Mouse (Mus musculus): ENCODE results near the gene Slc44a5. TPM values are rescaled to one million over a fixed set of nuclear protein-coding genes. Genes with fewer than 3 reads are reported as not detected.

The Slc44a5 gene
- total and polyA plus RNA-seq, 3 experiments: 0.14 to 0.25 TPM; not detected in 1

DNA sequence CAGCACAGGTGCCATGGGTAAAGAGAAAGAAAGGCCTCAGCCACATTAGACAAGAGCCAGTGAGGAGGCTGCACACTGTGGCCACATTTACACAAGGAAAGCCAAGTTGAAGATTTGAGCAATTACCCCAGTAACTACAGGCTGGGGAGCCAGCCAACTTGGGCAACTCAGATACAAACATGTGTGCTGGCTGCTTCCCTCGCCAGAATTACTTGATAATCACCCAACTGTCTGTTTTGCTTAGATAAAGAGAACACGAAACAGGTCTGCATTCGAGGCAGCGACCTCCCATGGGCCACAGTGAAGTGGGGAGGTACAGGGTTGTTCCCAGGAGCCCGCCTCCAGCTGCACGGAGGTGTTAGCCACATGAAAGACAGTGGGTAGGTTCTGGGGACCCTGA is 324.3 kb downstream of the Slc44a5 start:
- TF ChIP-seq POLR2A (IDR thresholded peaks at IDR 0.05; ENCODE audit: insufficient read depth, low read depth, low read length): no peak
- TF ChIP-seq CTCF (IDR thresholded peaks at IDR 0.05): no peak
- TF ChIP-seq EP300 (IDR thresholded peaks at IDR 0.05; ENCODE audit: insufficient read depth, low read depth, low read length): no peak
- intact Hi-C loops (cut with DNase I): no loop called here
- no peak overlapping the region for H3K9ac ChIP-seq (ENCODE audit: low read depth, low read length)
- H3K27ac ChIP-seq: no peak overlapping the region
- H3K27me3 ChIP-seq (ENCODE audit: control insufficient read depth, insufficient read depth, low read length): no peaks in the 10 kb centered on the region
- H3K79me2 ChIP-seq (replicated peaks; ENCODE audit: control insufficient read depth, insufficient read depth, low read length): no peaks in the 10 kb centered on the region
- DNase-seq: peak in 1 of 2 experiments; percentile 18
- no peaks in the 10 kb centered on the region for H3K4me1 ChIP-seq (ENCODE audit: control insufficient read depth, insufficient read depth, low read length)
- H3K4me3 ChIP-seq: no peak overlapping the region
- no peaks in the 10 kb centered on the region for H3K36me3 ChIP-seq (ENCODE audit: control insufficient read depth, insufficient read depth, low read length)
- WGBS: 26% methylated on average over 6 of the region's 6 CpGs

DNA sequence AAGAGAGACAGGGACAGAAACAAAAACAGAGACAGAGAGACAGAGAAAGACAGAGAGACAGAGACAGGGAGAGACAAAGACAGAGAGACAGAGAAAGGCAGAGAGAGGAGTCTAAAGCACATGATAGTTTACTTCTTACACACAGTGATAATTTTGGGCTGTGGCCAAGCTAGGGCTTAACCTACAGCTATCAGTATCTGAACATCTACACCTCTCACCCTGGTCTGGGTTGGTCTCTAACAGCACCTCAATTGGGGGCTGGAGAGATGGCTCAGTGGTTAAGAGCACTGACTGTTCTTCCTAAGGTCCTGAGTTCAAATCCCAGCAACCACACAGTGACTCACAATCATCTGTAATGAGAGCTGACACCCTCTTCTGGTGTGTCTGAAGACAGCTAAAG is 325.3 kb downstream of the Slc44a5 start:
- no peak overlapping the region for H3K4me3 ChIP-seq
- H3K4me1 ChIP-seq (ENCODE audit: control insufficient read depth, insufficient read depth, low read length): no peaks in the 10 kb centered on the region
- H3K79me2 ChIP-seq (replicated peaks; ENCODE audit: control insufficient read depth, insufficient read depth, low read length): no peaks in the 10 kb centered on the region
- H3K9ac ChIP-seq (ENCODE audit: low read depth, low read length): no peak overlapping the region
- intact Hi-C loops (cut with DNase I): no loop called here
- H3K27me3 ChIP-seq (ENCODE audit: control insufficient read depth, insufficient read depth, low read length): no peaks in the 10 kb centered on the region
- no peak for TF ChIP-seq CTCF (IDR thresholded peaks at IDR 0.05)
- no peak for TF ChIP-seq EP300 (IDR thresholded peaks at IDR 0.05; ENCODE audit: insufficient read depth, low read depth, low read length)
- no peak for TF ChIP-seq POLR2A (IDR thresholded peaks at IDR 0.05; ENCODE audit: insufficient read depth, low read depth, low read length)
- H3K27ac ChIP-seq: no peak overlapping the region
- H3K36me3 ChIP-seq (ENCODE audit: control insufficient read depth, insufficient read depth, low read length): no peaks in the 10 kb centered on the region
- no peak for DNase-seq

DNA sequence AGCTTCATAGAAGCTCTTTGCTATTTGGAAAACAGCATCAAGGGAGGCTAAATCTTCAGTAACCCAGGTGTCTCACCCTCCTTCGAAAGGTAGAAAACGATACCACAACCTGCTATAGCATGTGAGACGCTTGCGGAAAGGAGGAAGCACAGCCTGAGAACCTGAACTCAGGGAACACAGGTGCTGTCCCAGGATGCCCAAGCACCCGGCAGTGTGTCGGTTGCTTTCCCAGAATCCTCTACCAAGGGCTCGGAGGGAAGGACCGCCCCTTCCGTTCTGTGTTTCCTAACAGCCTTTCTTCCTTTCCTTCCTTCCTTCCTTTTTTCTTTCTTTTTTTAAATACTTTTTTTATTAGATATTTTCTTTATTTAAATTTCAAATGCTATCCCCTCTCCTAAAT is 326.8 kb downstream of the Slc44a5 start:
- no peak overlapping the region for H3K27ac ChIP-seq
- no peaks in the 10 kb centered on the region for H3K27me3 ChIP-seq (ENCODE audit: control insufficient read depth, insufficient read depth, low read length)
- no peak overlapping the region for H3K4me3 ChIP-seq
- H3K9ac ChIP-seq (ENCODE audit: low read depth, low read length): no peak overlapping the region
- no peaks in the 10 kb centered on the region for H3K4me1 ChIP-seq (ENCODE audit: control insufficient read depth, insufficient read depth, low read length)
- 88% methylated on average over 9 of the region's 9 CpGs for WGBS
- no peak for DNase-seq
- TF ChIP-seq POLR2A (IDR thresholded peaks at IDR 0.05; ENCODE audit: insufficient read depth, low read depth, low read length) (no peak), EP300 (IDR thresholded peaks at IDR 0.05; ENCODE audit: insufficient read depth, low read depth, low read length) (no peak), CTCF (IDR thresholded peaks at IDR 0.05) (no peak)
- H3K36me3 ChIP-seq (ENCODE audit: control insufficient read depth, insufficient read depth, low read length): no peaks in the 10 kb centered on the region
- intact Hi-C loops (cut with DNase I): no loop called here
- no peaks in the 10 kb centered on the region for H3K79me2 ChIP-seq (replicated peaks; ENCODE audit: control insufficient read depth, insufficient read depth, low read length)

DNA sequence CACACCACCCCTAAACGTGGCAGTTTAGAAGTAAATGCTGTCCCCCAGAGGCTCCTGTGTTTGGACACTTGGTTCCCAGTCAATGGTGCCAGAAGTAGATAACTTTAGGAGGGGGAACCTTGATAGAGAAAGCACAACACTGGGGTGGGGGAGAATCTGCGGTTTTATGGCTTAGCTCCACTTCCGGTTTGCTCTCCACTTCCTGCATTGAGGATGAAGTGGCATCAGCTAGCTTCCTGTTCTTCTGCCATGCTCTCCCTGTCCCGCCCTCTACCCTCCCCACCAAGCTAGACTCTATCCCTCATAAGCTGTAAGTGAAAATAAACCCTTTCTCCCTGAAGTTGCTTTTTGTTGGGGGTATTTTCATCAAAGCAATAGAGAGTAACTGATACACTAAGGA is 327.9 kb downstream of the Slc44a5 start:
- DNase-seq: no peak
- H3K79me2 ChIP-seq (replicated peaks; ENCODE audit: control insufficient read depth, insufficient read depth, low read length): no peaks in the 10 kb centered on the region
- no peaks in the 10 kb centered on the region for H3K27me3 ChIP-seq (ENCODE audit: control insufficient read depth, insufficient read depth, low read length)
- 57% methylated on average over 4 of the region's 4 CpGs for WGBS
- H3K36me3 ChIP-seq (ENCODE audit: control insufficient read depth, insufficient read depth, low read length): no peaks in the 10 kb centered on the region
- no peak overlapping the region for H3K4me3 ChIP-seq
- H3K4me1 ChIP-seq (ENCODE audit: control insufficient read depth, insufficient read depth, low read length): no peaks in the 10 kb centered on the region
- intact Hi-C loops (cut with DNase I): no loop called here
- no peak overlapping the region for H3K9ac ChIP-seq (ENCODE audit: low read depth, low read length)
- H3K27ac ChIP-seq: no peak overlapping the region
- TF ChIP-seq EP300 (IDR thresholded peaks at IDR 0.05; ENCODE audit: insufficient read depth, low read depth, low read length) (no peak), POLR2A (IDR thresholded peaks at IDR 0.05; ENCODE audit: insufficient read depth, low read depth, low read length) (no peak), CTCF (IDR thresholded peaks at IDR 0.05) (no peak)

DNA sequence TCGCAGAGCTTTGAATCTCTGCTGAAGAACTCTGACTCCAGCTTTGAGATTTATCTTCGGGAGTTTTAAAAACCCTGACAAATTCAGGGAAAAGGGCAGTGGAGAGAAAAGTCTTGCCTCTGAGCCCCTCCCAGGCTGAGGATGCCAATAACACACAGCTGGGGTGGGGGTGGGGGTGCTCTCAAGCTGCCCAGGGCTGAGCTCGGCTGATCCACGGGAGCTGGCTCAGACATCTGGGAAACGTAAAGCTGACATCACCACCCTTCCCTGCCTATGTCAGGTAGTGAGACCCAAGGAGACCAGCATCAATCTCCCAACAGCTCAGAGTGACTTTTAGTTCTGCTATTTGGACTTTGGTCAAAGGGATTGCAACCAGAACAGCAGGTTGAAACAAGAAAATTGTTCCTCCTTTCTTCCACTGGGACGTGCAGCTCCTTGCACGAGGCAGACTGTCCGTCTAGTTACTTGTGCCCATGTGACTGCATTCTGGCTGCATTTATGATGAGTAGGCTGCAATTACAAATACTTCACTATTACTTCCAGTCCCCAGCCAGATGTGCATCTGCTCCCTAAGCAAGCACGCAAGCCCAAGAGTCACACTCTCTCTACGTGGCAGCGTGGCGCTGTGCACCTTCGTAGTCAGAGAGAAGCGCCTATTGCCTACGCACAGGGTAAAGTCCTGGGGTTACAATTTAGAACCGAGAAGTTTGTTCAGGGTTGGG is 332.1 kb downstream of the Slc44a5 start:
- Histone ChIP-seq H3K79me2 (replicated peaks; ENCODE audit: control insufficient read depth, insufficient read depth, low read length) (no peaks in the 10 kb centered on the region), H3K4me1 (ENCODE audit: control insufficient read depth, insufficient read depth, low read length) (no peaks in the 10 kb centered on the region), H3K36me3 (ENCODE audit: control insufficient read depth, insufficient read depth, low read length) (no peaks in the 10 kb centered on the region), H3K27ac (no peak overlapping the region), H3K9ac (ENCODE audit: low read depth, low read length) (no peak overlapping the region), H3K4me3 (no peak overlapping the region), H3K27me3 (ENCODE audit: control insufficient read depth, insufficient read depth, low read length) (no peaks in the 10 kb centered on the region)
- intact Hi-C loops (cut with DNase I): no loop called here
- no peak for TF ChIP-seq EP300 (IDR thresholded peaks at IDR 0.05; ENCODE audit: insufficient read depth, low read depth, low read length)
- TF ChIP-seq CTCF (IDR thresholded peaks at IDR 0.05): no peak
- TF ChIP-seq POLR2A (IDR thresholded peaks at IDR 0.05; ENCODE audit: insufficient read depth, low read depth, low read length): no peak
- WGBS: 61% methylated on average over 16 of the region's 16 CpGs
- DNase-seq: no peak

DNA sequence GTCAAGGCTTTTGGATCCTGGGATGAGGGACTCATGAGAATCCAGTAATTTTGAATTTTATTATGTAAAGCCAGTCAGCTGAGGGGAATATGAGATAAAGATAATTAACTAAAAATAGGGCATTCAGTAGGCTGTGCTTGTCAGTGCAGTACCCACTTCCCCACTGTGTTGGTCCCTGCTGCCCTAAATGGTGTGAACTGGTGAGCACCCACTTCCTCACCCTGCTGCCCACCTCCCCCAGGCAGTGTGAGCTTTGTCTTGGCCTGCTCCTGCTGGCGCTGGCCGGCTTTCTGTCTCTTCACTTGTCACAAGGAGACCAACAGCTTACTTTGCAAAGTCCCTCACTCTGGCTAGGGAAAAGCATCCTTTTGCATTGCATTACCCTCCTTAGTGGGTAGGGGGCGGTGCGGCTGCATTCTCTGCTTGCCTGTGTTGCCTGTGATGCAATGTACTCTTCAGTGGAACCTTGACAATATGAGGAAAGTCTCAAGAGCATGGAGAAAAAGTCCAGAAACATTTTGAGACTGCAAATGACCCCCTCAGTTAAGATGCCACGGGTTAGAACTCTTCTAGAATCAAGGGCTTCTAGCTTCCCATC is 344.5 kb downstream of the Slc44a5 start:
- Histone ChIP-seq H3K4me3 (no peak overlapping the region), H3K79me2 (replicated peaks; ENCODE audit: control insufficient read depth, insufficient read depth, low read length) (no peaks in the 10 kb centered on the region), H3K36me3 (ENCODE audit: control insufficient read depth, insufficient read depth, low read length) (no peaks in the 10 kb centered on the region), H3K27me3 (ENCODE audit: control insufficient read depth, insufficient read depth, low read length) (peaks cover 3% of the 10 kb centered on the region; the same call in 1 of the 2 replicates), H3K27ac (no peak overlapping the region), H3K4me1 (ENCODE audit: control insufficient read depth, insufficient read depth, low read length) (no peaks in the 10 kb centered on the region), H3K9ac (ENCODE audit: low read depth, low read length) (no peak overlapping the region)
- TF ChIP-seq CTCF (IDR thresholded peaks at IDR 0.05): peak; percentile 52
- no peak for TF ChIP-seq EP300 (IDR thresholded peaks at IDR 0.05; ENCODE audit: insufficient read depth, low read depth, low read length)
- 17% methylated on average over 5 of the region's 5 CpGs for WGBS
- DNase-seq: no peak
- intact Hi-C loops (cut with DNase I): no loop called here

Other genes with a start within 250 kb of the Slc44a5 start
- gene St6galnac3, start 248.3 kb upstream of the Slc44a5 start, total RNA-seq (2021): 1 to 10 TPM; 4.9 to 5.2 TPM
- 2.2 and 4.7 TPM in 2 replicates for gene St6galnac3, start 248.3 kb upstream of the Slc44a5 start, polyA plus RNA-seq (2012; rRNA removed)
- not detected for gene Asb17, start 129.2 kb upstream of the Slc44a5 start, total RNA-seq (2021)
- not detected in 2 replicates for gene Asb17, start 129.2 kb upstream of the Slc44a5 start, polyA plus RNA-seq (2012; rRNA removed)
- under 1 TPM in 1 of 2 experiments, not detected in 1; 0.07 TPM for gene Msh4, start 67.3 kb upstream of the Slc44a5 start, total RNA-seq (2021)
- 0.06 TPM in 1 of 2 replicates, not detected in the other for gene Msh4, start 67.3 kb upstream of the Slc44a5 start, polyA plus RNA-seq (2012; rRNA removed)
- gene Rabggtb, start 60.4 kb upstream of the Slc44a5 start, total RNA-seq (2021): 10 to 100 TPM; 81.8 to 98.2 TPM
- 48.0 and 89.5 TPM in 2 replicates for gene Rabggtb, start 60.4 kb upstream of the Slc44a5 start, polyA plus RNA-seq (2012; rRNA removed)
- gene Acadm, start 28.8 kb upstream of the Slc44a5 start, total RNA-seq (2021): 1,000 to 10,000 TPM; 1,125 to 1,306 TPM
- gene Acadm, start 28.8 kb upstream of the Slc44a5 start, polyA plus RNA-seq (2012; rRNA removed): 480 and 876 TPM in 2 replicates